Mouse (Mus musculus): Measurements from ENCODE around the gene Fndc3b. TPM values are rescaled to one million over a fixed set of nuclear protein-coding genes. Genes with fewer than 3 reads are reported as not detected.

Gene Fndc3b
- polyA plus RNA-seq, 1 experiment: 14.2 TPM

DNA sequence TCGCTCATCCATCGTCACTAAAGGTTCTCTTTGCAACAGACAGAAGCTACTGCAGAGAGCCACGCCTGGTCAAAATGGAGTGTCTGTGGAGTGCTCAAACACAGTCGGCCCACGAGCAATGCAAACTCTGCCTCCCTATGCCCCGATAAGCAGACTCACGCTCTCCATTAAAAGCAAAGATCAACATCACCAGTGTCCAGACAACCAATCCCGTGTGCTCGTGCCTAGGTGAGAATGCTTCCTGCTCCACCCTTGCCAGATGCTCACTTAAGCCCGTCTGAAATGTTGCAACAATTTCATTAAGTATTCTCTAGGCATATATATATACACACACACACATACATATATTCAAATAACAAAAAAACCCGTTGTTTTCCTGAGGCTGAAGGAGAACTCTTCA lies 56.1 kb downstream of the Fndc3b start:
- Histone ChIP-seq H3K4me3 (ENCODE audit: insufficient read depth, low read depth, low read length) (no peak overlapping the region), H3K4me1 (ENCODE audit: control insufficient read depth, insufficient read depth, low read length) (peaks cover 17% of the 10 kb centered on the region; the same call in 1 of the 2 replicates), H3K27me3 (replicated peaks; ENCODE audit: control insufficient read depth, insufficient read depth, low read length) (no peaks in the 10 kb centered on the region), H3K27ac (ENCODE audit: insufficient read depth, low read depth, low read length) (no peak overlapping the region), H3K36me3 (ENCODE audit: control insufficient read depth, insufficient read depth, low read length) (no peaks in the 10 kb centered on the region)
- 87% methylated on average over 11 of the region's 11 CpGs for WGBS
- TF ChIP-seq POLR2A (IDR thresholded peaks at IDR 0.05; ENCODE audit: low read depth, low read length): no peak
- no peak for TF ChIP-seq CTCF (conservative IDR thresholded peaks at IDR 0.05; ENCODE audit: insufficient read depth, insufficient read length, low read depth, low read length)
- DNase-seq: no peak

GRCm38 (mm10) chr3:27652451-27653011 lies 58.6 kb downstream of the Fndc3b start:
- DNase-seq: no peak
- no peak overlapping the region for H3K27ac ChIP-seq (ENCODE audit: insufficient read depth, low read depth, low read length)
- TF ChIP-seq POLR2A (IDR thresholded peaks at IDR 0.05; ENCODE audit: low read depth, low read length) (no peak), CTCF (conservative IDR thresholded peaks at IDR 0.05; ENCODE audit: insufficient read depth, insufficient read length, low read depth, low read length) (no peak)
- H3K36me3 ChIP-seq (ENCODE audit: control insufficient read depth, insufficient read depth, low read length): no peaks in the 10 kb centered on the region
- 74% methylated on average over 9 of the region's 9 CpGs for WGBS
- no peaks in the 10 kb centered on the region for H3K27me3 ChIP-seq (replicated peaks; ENCODE audit: control insufficient read depth, insufficient read depth, low read length)
- no peak overlapping the region for H3K4me3 ChIP-seq (ENCODE audit: insufficient read depth, low read depth, low read length)
- H3K4me1 ChIP-seq (ENCODE audit: control insufficient read depth, insufficient read depth, low read length): peaks cover 15% of the 10 kb centered on the region

- peak; percentile 31 for DNase-seq
- 30% methylated on average over 6 of the region's 6 CpGs for WGBS
- no peak overlapping the region for H3K27ac ChIP-seq (ENCODE audit: insufficient read depth, low read depth, low read length)
- peaks cover 12% of the 10 kb centered on the region for H3K4me1 ChIP-seq (ENCODE audit: control insufficient read depth, insufficient read depth, low read length)
- TF ChIP-seq POLR2A (IDR thresholded peaks at IDR 0.05; ENCODE audit: low read depth, low read length) (no peak), CTCF (conservative IDR thresholded peaks at IDR 0.05; ENCODE audit: insufficient read depth, insufficient read length, low read depth, low read length) (no peak)
- H3K36me3 ChIP-seq (ENCODE audit: control insufficient read depth, insufficient read depth, low read length): no peaks in the 10 kb centered on the region
- H3K27me3 ChIP-seq (replicated peaks; ENCODE audit: control insufficient read depth, insufficient read depth, low read length): no peaks in the 10 kb centered on the region
- H3K4me3 ChIP-seq (ENCODE audit: insufficient read depth, low read depth, low read length): no peak overlapping the region
These were observed 59.4 kb downstream of the Fndc3b start for GRCm38 (mm10) chr3:27651731-27652130.

DNA sequence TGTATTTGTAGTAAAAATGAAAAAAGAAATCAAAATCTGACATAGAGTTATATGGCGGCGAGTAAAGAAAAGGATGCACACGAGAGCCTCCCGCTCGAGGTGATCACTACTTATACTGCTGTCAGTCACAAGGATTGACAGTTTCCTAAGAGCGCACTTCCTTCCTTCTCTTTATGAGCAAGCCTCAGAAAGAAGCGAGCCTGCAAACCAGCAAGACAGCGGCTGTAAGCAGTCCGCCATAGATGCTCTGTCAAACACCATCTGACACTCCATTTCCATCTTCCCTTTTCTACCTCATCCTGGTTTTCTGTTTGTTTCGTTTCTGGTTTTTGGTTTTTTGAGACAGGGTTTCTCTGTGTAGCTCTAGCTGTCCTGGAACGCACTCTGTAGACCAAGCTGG lies 61.0 kb downstream of the Fndc3b start:
- H3K36me3 ChIP-seq (ENCODE audit: control insufficient read depth, insufficient read depth, low read length): no peaks in the 10 kb centered on the region
- peaks cover 12% of the 10 kb centered on the region for H3K4me1 ChIP-seq (ENCODE audit: control insufficient read depth, insufficient read depth, low read length)
- no peak overlapping the region for H3K27ac ChIP-seq (ENCODE audit: insufficient read depth, low read depth, low read length)
- TF ChIP-seq CTCF (conservative IDR thresholded peaks at IDR 0.05; ENCODE audit: insufficient read depth, insufficient read length, low read depth, low read length) (no peak), POLR2A (IDR thresholded peaks at IDR 0.05; ENCODE audit: low read depth, low read length) (no peak)
- DNase-seq: no peak
- 90% methylated on average over 11 of the region's 11 CpGs for WGBS
- H3K27me3 ChIP-seq (replicated peaks; ENCODE audit: control insufficient read depth, insufficient read depth, low read length): no peaks in the 10 kb centered on the region
- H3K4me3 ChIP-seq (ENCODE audit: insufficient read depth, low read depth, low read length): no peak overlapping the region

- Histone ChIP-seq H3K4me1 (ENCODE audit: control insufficient read depth, insufficient read depth, low read length) (peaks cover 12% of the 10 kb centered on the region), H3K27ac (ENCODE audit: insufficient read depth, low read depth, low read length) (no peak overlapping the region)
- WGBS: 52% methylated on average over 1 of the region's 1 CpGs
These were observed 61.8 kb downstream of the Fndc3b start for GRCm38 (mm10) chr3:27649316-27649715.

DNA sequence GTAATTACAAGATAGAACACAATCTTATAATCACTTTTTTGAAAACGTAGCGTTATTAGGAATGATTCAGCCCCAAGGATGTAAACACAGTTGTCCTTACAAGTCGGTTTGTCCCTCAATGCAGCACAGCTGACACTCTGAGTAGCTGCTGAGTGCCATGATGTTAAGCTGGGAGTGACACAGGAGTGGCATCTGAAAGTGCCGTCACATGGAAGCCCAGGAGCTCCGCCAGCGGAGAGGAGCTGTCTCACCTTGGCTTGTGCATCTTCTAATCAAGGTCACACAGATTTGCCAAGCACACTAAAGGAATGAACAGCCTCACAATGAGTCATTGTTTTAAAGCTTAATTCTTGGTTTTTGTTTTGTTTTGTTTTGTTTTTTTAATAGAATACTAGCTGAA lies 68.7 kb downstream of the Fndc3b start:
- 92% methylated on average over 6 of the region's 6 CpGs for WGBS
- Histone ChIP-seq H3K27ac (ENCODE audit: insufficient read depth, low read depth, low read length) (no peak overlapping the region), H3K36me3 (ENCODE audit: control insufficient read depth, insufficient read depth, low read length) (no peaks in the 10 kb centered on the region), H3K4me1 (ENCODE audit: control insufficient read depth, insufficient read depth, low read length) (peaks cover 3% of the 10 kb centered on the region; the same call in 1 of the 2 replicates), H3K27me3 (replicated peaks; ENCODE audit: control insufficient read depth, insufficient read depth, low read length) (no peaks in the 10 kb centered on the region), H3K4me3 (ENCODE audit: insufficient read depth, low read depth, low read length) (no peak overlapping the region)
- DNase-seq: no peak
- TF ChIP-seq POLR2A (IDR thresholded peaks at IDR 0.05; ENCODE audit: low read depth, low read length) (no peak), CTCF (conservative IDR thresholded peaks at IDR 0.05; ENCODE audit: insufficient read depth, insufficient read length, low read depth, low read length) (no peak)

More at GRCm38 (mm10) chr3:27649316-27649715, 61.8 kb downstream of the Fndc3b start:
- no peaks in the 10 kb centered on the region for H3K36me3 ChIP-seq (ENCODE audit: control insufficient read depth, insufficient read depth, low read length)
- no peak overlapping the region for H3K4me3 ChIP-seq (ENCODE audit: insufficient read depth, low read depth, low read length)
- DNase-seq: no peak
- H3K27me3 ChIP-seq (replicated peaks; ENCODE audit: control insufficient read depth, insufficient read depth, low read length): no peaks in the 10 kb centered on the region
- TF ChIP-seq CTCF (conservative IDR thresholded peaks at IDR 0.05; ENCODE audit: insufficient read depth, insufficient read length, low read depth, low read length) (no peak), POLR2A (IDR thresholded peaks at IDR 0.05; ENCODE audit: low read depth, low read length) (no peak)

GRCm38 (mm10) chr3:27639701-27640100 lies 71.4 kb downstream of the Fndc3b start:
- H3K27ac ChIP-seq (ENCODE audit: insufficient read depth, low read depth, low read length): no peak overlapping the region
- H3K4me1 ChIP-seq (ENCODE audit: control insufficient read depth, insufficient read depth, low read length): no peaks in the 10 kb centered on the region
- TF ChIP-seq POLR2A (IDR thresholded peaks at IDR 0.05; ENCODE audit: low read depth, low read length) (no peak), CTCF (conservative IDR thresholded peaks at IDR 0.05; ENCODE audit: insufficient read depth, insufficient read length, low read depth, low read length) (no peak)

More at GRCm38 (mm10) chr3:27639701-27640100, 71.4 kb downstream of the Fndc3b start:
- 85% methylated on average over 4 of the region's 4 CpGs for WGBS
- H3K27me3 ChIP-seq (replicated peaks; ENCODE audit: control insufficient read depth, insufficient read depth, low read length): no peaks in the 10 kb centered on the region
- H3K36me3 ChIP-seq (ENCODE audit: control insufficient read depth, insufficient read depth, low read length): no peaks in the 10 kb centered on the region
- H3K4me3 ChIP-seq (ENCODE audit: insufficient read depth, low read depth, low read length): no peak overlapping the region
- no peak for DNase-seq

Measured in kidney, adult 2 months (tissue).